Mouse (Mus musculus): ENCODE data around the gene Dpep3.

- TF ChIP-seq CTCF (IDR thresholded peaks at IDR 0.05; ENCODE audit: low read depth, low read length) = no peak
- no peak for TF ChIP-seq TAL1 (conservative IDR thresholded peaks at IDR 0.05; ENCODE audit: low read depth, low read length)
These were observed 12.3 kb upstream of the Dpep3 start for GRCm38 (mm10) chr8:105991546-105991945.

Data from G1E (cell line).